Mouse (Mus musculus): Measurements from ENCODE around the gene Yipf2. TPM values are rescaled to one million over a fixed set of nuclear protein-coding genes. Genes with fewer than 3 reads are reported as not detected.

Gene Yipf2
- 16.0 and 16.9 TPM in 2 replicates for polyA plus RNA-seq (2014; fragmentation: Nextera tagmentation; extraction: Ambion mirVana)

GRCm38 (mm10) chr9:21592703-21593121 is at the start of gene Yipf2, which contains the start of gene Timm29:
Gene Yipf2, minus strand, starts transcription at chr9:21592828.
Gene Timm29, plus strand, starts transcription at chr9:21592722.
- Histone ChIP-seq H3K4me2 (replicated peaks; ENCODE audit: low read depth, low read length) (peak within 1 kb of the TSS; percentile 94), H3K9me3 (ENCODE audit: control insufficient read depth, low read length) (no peaks in the 10 kb centered on the region), H3K9ac (ENCODE audit: low read depth, low read length) (peak within 1 kb of the TSS; percentile 92), H3K36me3 (ENCODE audit: control insufficient read depth, insufficient read depth, low read length) (peaks cover 5% of the 10 kb centered on the region; the same call in 1 of the 2 replicates), H3K4me1 (replicated peaks; ENCODE audit: control insufficient read depth, insufficient read depth, low read length) (peaks cover 5% of the 10 kb centered on the region), H3K27me3 (ENCODE audit: control insufficient read depth, insufficient read depth, low read length) (no peaks in the 10 kb centered on the region), H3K4me3 (ENCODE audit: low read depth, low read length) (peak within 1 kb of the TSS; percentile 97), H3K27ac (ENCODE audit: low read depth, low read length) (peak within 1 kb of the TSS; percentile 85)
- under 1% methylated on average over 30 of the region's 30 CpGs for WGBS
- ATAC-seq (ENCODE audit: low FRiP score): peak; percentile 92
- DNase-seq (ENCODE audit: low spot score): peak; percentile 96

- H3K27ac ChIP-seq (ENCODE audit: low read depth, low read length): no peak overlapping the region
- DNase-seq (ENCODE audit: low spot score) (no peak), ATAC-seq (ENCODE audit: low FRiP score) (no peak)
- H3K4me3 ChIP-seq (ENCODE audit: low read depth, low read length): no peak overlapping the region
- no peak overlapping the region for H3K4me2 ChIP-seq (replicated peaks; ENCODE audit: low read depth, low read length)
- H3K27me3 ChIP-seq (ENCODE audit: control insufficient read depth, insufficient read depth, low read length): no peaks in the 10 kb centered on the region
- peaks cover 47% of the 10 kb centered on the region for H3K36me3 ChIP-seq (ENCODE audit: control insufficient read depth, insufficient read depth, low read length)
- WGBS: 99% methylated on average over 11 of the region's 11 CpGs
- H3K4me1 ChIP-seq (replicated peaks; ENCODE audit: control insufficient read depth, insufficient read depth, low read length): no peaks in the 10 kb centered on the region
- no peaks in the 10 kb centered on the region for H3K9me3 ChIP-seq (ENCODE audit: control insufficient read depth, low read length)
- no peak overlapping the region for H3K9ac ChIP-seq (ENCODE audit: low read depth, low read length)
Measured at GRCm38 (mm10) chr9:21639031-21639430, 46.4 kb upstream of the Yipf2 start.

GRCm38 (mm10) chr9:21635639-21636038 is 43.0 kb upstream of the Yipf2 start:
- Histone ChIP-seq H3K27ac (ENCODE audit: low read depth, low read length) (no peak overlapping the region), H3K36me3 (ENCODE audit: control insufficient read depth, insufficient read depth, low read length) (peaks cover 26% of the 10 kb centered on the region), H3K4me3 (ENCODE audit: low read depth, low read length) (no peak overlapping the region), H3K9me3 (ENCODE audit: control insufficient read depth, low read length) (no peaks in the 10 kb centered on the region), H3K27me3 (ENCODE audit: control insufficient read depth, insufficient read depth, low read length) (no peaks in the 10 kb centered on the region), H3K4me2 (replicated peaks; ENCODE audit: low read depth, low read length) (no peak overlapping the region), H3K4me1 (replicated peaks; ENCODE audit: control insufficient read depth, insufficient read depth, low read length) (no peaks in the 10 kb centered on the region), H3K9ac (ENCODE audit: low read depth, low read length) (no peak overlapping the region)
- 84% methylated on average over 7 of the region's 7 CpGs for WGBS
- no peak for DNase-seq (ENCODE audit: low spot score)
- ATAC-seq (ENCODE audit: low FRiP score): no peak

DNA sequence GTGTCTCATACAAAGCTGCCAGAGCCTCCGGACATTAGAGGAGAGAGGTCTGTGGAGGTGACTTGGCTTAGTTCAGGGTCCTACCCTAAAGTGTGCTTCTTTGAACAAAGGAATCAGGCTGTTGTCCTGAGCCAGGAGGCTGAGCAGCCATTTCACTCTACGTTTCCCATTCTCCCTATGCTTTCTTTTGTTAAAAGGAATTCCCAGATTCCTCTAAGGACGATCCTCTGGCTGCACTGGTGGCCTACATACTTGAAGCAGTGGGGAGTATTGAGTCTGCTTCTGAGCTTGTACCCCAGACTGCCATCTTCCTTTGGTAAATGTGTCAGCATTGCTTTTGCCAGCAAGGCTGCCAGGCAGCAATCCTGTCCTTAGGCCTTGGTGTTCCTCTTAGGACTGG is 40.5 kb upstream of the Yipf2 start:
- Histone ChIP-seq H3K4me3 (ENCODE audit: low read depth, low read length) (no peak overlapping the region), H3K4me2 (replicated peaks; ENCODE audit: low read depth, low read length) (no peak overlapping the region), H3K27ac (ENCODE audit: low read depth, low read length) (no peak overlapping the region), H3K9ac (ENCODE audit: low read depth, low read length) (no peak overlapping the region), H3K4me1 (replicated peaks; ENCODE audit: control insufficient read depth, insufficient read depth, low read length) (no peaks in the 10 kb centered on the region), H3K36me3 (ENCODE audit: control insufficient read depth, insufficient read depth, low read length) (peaks cover 13% of the 10 kb centered on the region), H3K9me3 (ENCODE audit: control insufficient read depth, low read length) (no peaks in the 10 kb centered on the region), H3K27me3 (ENCODE audit: control insufficient read depth, insufficient read depth, low read length) (no peaks in the 10 kb centered on the region)
- ATAC-seq (ENCODE audit: low FRiP score) (no peak), DNase-seq (ENCODE audit: low spot score) (no peak)
- WGBS: 81% methylated on average over 3 of the region's 3 CpGs

DNA sequence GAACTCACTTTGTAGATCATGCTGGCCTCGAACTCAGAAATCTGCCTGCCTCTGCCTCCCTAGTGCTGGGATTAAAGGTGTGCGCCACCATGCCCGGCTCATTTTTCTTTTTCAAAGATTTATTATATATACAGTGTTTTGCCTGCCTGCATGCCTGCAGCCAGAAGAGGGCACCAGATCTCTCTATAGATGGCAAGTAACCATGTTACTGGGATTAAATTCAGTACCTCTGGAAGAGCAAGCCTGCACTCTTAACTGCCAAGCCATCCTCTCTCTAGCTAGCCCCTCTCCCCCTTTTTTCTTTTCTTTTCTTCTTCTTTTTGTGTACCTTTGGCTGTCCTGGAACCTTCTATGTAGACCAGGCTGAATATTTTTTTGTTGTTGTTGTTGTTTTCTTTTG is 38.0 kb upstream of the Yipf2 start:
- Histone ChIP-seq H3K9me3 (ENCODE audit: control insufficient read depth, low read length) (no peaks in the 10 kb centered on the region), H3K4me2 (replicated peaks; ENCODE audit: low read depth, low read length) (no peak overlapping the region), H3K27ac (ENCODE audit: low read depth, low read length) (no peak overlapping the region), H3K9ac (ENCODE audit: low read depth, low read length) (no peak overlapping the region), H3K27me3 (ENCODE audit: control insufficient read depth, insufficient read depth, low read length) (no peaks in the 10 kb centered on the region), H3K36me3 (ENCODE audit: control insufficient read depth, insufficient read depth, low read length) (peaks cover 5% of the 10 kb centered on the region; the same call in 1 of the 2 replicates), H3K4me1 (replicated peaks; ENCODE audit: control insufficient read depth, insufficient read depth, low read length) (no peaks in the 10 kb centered on the region), H3K4me3 (ENCODE audit: low read depth, low read length) (no peak overlapping the region)
- WGBS: 99% methylated on average over 3 of the region's 3 CpGs
- ATAC-seq (ENCODE audit: low FRiP score) (no peak), DNase-seq (ENCODE audit: low spot score) (peak; percentile 51)

DNA sequence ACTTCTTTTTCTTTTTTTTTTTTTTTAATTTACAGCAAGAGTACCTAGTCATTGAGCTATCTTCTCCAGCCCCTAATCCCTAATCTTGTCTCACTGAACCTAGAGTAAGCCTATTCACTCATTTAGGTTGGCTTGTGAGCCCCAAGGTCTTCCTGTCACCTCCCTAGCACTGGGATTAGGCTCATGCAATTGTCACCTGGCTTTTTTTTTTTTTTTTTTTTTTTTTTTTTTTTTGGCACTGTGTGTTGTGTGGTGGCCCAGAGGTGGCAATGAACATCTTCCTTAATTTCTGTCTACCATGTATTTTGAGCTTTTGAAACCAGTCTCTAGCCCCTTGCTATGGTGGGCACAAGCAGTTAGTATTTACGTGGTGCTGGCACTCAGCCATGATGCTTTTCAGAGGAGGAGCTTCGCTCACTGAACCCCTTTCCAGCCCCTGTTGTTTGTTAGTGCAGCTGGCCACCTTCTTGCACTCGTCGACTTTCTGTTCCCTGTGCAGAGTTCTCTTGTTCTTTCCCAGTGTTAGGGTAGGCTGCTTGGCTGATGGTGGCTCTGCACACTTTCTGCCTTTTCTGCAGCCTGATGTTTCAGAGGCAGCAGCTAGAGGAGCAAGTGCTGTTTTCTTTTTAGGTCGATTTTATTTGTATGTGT is 34.6 kb upstream of the Yipf2 start:
- Histone ChIP-seq H3K27me3 (ENCODE audit: control insufficient read depth, insufficient read depth, low read length) (no peaks in the 10 kb centered on the region), H3K27ac (ENCODE audit: low read depth, low read length) (no peak overlapping the region), H3K4me1 (replicated peaks; ENCODE audit: control insufficient read depth, insufficient read depth, low read length) (no peaks in the 10 kb centered on the region), H3K4me3 (ENCODE audit: low read depth, low read length) (no peak overlapping the region), H3K9me3 (ENCODE audit: control insufficient read depth, low read length) (no peaks in the 10 kb centered on the region), H3K4me2 (replicated peaks; ENCODE audit: low read depth, low read length) (no peak overlapping the region), H3K9ac (ENCODE audit: low read depth, low read length) (no peak overlapping the region), H3K36me3 (ENCODE audit: control insufficient read depth, insufficient read depth, low read length) (no peaks in the 10 kb centered on the region)
- no peak for ATAC-seq (ENCODE audit: low FRiP score)
- WGBS: 86% methylated on average over 5 of the region's 5 CpGs
- no peak for DNase-seq (ENCODE audit: low spot score)

- H3K4me1 ChIP-seq (replicated peaks; ENCODE audit: control insufficient read depth, insufficient read depth, low read length): no peaks in the 10 kb centered on the region
- no peak overlapping the region for H3K4me2 ChIP-seq (replicated peaks; ENCODE audit: low read depth, low read length)
- ATAC-seq (ENCODE audit: low FRiP score): no peak
- no peaks in the 10 kb centered on the region for H3K27me3 ChIP-seq (ENCODE audit: control insufficient read depth, insufficient read depth, low read length)
- H3K36me3 ChIP-seq (ENCODE audit: control insufficient read depth, insufficient read depth, low read length): no peaks in the 10 kb centered on the region
- H3K27ac ChIP-seq (ENCODE audit: low read depth, low read length): no peak overlapping the region
- no peak for DNase-seq (ENCODE audit: low spot score)
- no peak overlapping the region for H3K9ac ChIP-seq (ENCODE audit: low read depth, low read length)
- H3K4me3 ChIP-seq (ENCODE audit: low read depth, low read length): no peak overlapping the region
- H3K9me3 ChIP-seq (ENCODE audit: control insufficient read depth, low read length): no peaks in the 10 kb centered on the region
Measured at GRCm38 (mm10) chr9:21626571-21626970, 33.9 kb upstream of the Yipf2 start.

GRCm38 (mm10) chr9:21625342-21626339 is 33.0 kb upstream of the Yipf2 start:
- H3K4me1 ChIP-seq (replicated peaks; ENCODE audit: control insufficient read depth, insufficient read depth, low read length): no peaks in the 10 kb centered on the region
- H3K27me3 ChIP-seq (ENCODE audit: control insufficient read depth, insufficient read depth, low read length): no peaks in the 10 kb centered on the region
- no peak overlapping the region for H3K4me2 ChIP-seq (replicated peaks; ENCODE audit: low read depth, low read length)
- no peaks in the 10 kb centered on the region for H3K36me3 ChIP-seq (ENCODE audit: control insufficient read depth, insufficient read depth, low read length)
- WGBS: 91% methylated on average over 10 of the region's 10 CpGs
- no peak for ATAC-seq (ENCODE audit: low FRiP score)
- H3K4me3 ChIP-seq (ENCODE audit: low read depth, low read length): no peak overlapping the region
- H3K27ac ChIP-seq (ENCODE audit: low read depth, low read length): no peak overlapping the region
- DNase-seq (ENCODE audit: low spot score): no peak
- no peak overlapping the region for H3K9ac ChIP-seq (ENCODE audit: low read depth, low read length)
- no peaks in the 10 kb centered on the region for H3K9me3 ChIP-seq (ENCODE audit: control insufficient read depth, low read length)

All from hindbrain, embryonic 11.5 days (tissue).